Mouse (Mus musculus) adrenal gland, adult 8-10 months (tissue): ENCODE measurements around the gene Espnl. TPM values are rescaled to one million over a fixed set of nuclear protein-coding genes. Genes with fewer than 3 reads are reported as not detected.

Experiments used
- DNase-seq: peaks from one replicate; pipeline ENCODE4 v3.0.0; 2022
- total RNA-seq, 4 experiments: library from RNA; stranded (reverse); gene quantifications; 2 replicates each; pipeline ENCODE4 v1.2.4; 2022

The Espnl gene
- total RNA-seq, 4 experiments from 2014 or later: 0.09 to 0.25 (median 0.21) TPM; not detected in 1

DNA sequence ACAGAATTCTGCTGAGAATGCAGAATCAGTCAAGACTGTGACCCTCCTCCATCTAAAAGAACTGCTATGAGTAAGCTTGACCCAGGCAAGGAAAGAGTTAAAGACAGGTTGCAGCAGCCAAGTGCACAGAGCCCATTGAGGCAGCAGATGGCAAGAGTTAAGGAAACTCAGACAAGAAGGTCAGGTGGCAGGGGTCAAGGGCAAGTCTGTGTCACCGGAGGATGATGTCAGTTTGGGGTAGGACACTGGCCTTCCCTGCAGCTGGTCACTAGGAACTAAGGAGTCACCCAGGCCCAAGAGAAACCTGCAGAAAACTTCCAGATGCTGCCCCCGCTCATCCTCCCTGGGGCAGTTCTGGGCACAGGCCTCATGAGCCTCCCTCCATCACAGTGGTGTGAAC lies 2.8 kb downstream of the Espnl start:
- DNase-seq: no peak

DNA sequence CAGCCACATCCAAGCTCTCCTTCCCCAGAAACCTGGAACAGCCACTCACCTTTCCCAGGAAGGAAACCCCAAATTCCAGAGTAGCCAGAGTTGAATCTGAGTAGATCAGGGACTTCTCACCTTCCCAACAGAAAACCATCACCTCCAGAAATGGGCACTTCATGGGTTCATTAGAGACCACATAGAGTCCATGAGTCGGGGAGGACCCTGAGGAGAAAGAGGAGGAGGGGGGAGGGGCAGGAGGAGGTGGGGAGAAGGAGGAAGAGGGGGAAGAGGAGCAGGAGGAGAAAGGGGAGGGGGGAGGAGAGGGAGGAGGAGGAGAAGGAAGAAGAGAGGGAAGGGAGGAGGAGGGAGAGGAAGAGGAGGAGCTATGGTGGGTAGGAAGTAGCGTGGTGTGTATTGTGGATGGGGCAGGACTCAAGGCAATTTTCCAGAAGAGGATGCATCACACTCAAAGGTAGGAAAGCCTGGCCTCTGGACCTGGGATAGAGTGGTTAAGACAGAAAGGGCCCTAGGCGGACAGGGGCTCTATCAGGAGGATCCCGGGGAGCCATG lies 3.7 kb downstream of the Espnl start:
- DNase-seq: no peak

DNA sequence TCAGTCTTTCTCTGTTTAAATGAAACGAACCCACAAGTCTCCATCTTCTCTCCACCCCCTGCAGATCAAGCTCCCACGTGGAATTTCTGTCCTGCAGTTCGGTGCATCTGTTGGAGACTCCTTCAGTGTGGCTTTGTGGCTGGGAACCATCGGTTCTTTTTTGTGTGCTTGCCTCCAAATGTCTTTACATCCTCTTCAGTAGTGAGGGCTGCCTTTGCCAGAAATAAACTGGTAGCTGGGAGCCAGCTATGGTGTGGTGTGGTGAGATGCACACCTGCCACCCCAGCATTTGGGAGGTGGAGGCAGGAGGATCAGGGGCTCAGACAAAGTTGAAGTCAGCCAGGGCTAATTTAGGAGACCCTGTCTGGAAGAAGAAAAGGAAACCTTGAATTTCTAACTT lies 10.2 kb downstream of the Espnl start:
- DNase-seq: no peak

DNA sequence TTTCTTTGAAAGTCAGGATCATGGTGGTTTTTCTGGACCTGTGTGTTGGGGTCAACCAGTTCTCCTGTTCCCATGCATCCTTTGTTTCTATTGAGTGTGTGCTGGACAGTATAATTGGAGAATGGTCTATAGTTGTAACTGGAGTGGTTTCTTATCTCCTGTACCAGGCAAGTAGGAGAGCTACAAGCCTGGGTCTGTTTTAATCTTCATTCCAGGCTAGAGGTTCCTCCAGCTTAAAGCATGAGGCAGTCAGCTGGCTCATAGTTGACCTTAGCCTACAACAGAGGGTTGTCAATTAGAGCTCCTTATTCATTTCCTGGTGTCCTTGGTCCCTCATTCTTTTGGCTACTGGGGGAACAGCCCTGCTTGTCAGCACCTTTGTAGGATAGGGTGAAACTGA lies 11.7 kb downstream of the Espnl start:
- DNase-seq: no peak

DNA sequence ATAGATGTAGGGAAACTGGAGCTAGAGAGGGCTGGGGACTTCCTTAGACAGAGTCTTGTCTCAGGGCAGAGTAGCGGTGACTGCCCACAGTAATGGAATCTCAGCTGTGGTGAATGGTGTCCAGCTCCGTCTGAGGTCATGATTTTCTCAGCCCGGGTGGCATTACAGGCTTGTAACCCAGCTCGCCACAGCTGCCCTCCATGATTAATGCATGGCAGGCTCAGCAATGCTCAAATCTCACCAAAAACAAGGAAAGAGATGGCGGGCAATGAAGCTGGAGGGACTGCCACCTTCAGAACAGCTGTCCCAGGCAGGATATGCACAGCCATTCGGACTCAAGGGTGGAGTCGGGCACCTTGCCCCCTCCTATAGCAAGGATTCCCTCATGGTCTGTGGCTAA lies 15.5 kb downstream of the Espnl start:
- DNase-seq: no peak

DNA sequence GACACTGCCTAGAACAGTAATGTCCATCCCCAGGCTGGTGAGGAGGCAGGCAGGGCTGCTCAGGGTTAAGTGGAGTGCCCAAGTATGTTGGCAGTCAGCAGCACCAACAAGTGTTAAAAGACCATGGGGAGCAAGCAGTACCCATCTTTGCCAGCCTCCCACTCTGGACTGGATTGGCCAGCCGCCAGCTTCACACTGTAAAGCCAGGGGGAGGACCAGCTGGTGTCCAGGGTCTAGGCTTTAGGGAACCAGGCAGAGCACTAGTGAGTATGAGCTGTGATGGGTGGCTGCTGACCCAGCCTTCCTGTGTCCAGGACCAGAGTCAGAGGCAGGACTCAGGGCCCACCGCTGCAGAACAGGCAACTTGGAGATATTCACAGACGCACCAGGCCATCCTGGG lies 22.1 kb downstream of the Espnl start:
- DNase-seq: no peak

DNA sequence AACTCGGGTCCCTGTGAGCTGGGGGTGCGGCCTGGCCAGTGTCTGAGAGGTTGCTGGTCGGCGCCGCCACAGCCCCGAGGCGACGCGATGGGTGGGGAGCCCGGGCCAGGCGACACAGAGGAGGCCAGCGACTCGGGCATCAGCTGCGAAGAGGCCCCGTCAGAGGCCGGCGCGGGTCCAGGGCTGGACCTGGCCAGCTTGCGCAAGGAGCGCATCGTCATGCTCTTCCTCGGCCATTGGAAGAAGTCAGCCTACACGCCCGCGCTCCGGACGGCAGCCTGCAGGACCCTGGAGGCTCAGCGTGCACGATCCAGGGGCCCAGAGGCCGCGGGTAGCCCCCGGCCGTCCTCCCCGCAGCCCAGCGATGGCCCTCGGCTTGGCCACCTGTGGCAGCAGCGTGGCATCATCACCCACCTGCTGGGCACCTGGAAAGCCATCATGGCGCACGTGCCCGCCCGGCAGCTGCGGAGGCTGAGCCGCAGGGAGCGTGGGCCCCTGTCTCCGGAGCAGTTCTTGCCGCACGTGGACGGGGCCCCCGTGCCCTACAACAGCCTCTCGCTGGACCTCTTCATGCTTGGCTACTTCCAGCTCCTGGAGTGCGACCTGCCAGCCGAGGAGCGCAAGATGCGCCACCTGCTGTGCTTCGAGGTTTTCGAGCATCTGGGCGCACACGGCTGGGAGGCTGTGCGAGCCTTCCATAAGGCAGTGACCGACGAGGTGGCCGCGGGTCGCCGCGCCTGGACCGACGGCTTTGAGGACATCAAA lies 23.2 kb downstream of the Espnl start:
- no peak for DNase-seq

DNA sequence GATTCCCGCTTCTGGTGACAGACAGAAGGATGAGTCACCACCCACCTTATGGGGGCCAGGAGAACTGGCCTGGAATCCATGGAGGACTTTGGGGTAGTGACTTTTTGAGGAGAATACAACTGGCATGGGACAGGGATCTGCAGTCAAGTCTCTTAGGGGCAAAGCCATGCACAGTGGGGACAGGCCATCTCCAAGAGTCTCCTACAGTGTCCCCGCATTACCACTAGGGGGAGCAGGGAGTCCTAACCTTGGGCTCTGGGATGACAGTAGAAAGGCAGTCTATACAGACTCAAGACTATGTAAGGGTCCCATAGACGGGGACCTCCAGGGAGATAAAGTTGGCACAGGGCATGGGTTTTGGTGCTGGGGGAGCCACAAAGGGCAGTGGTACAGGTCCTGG lies 25.0 kb downstream of the Espnl start:
- peak; percentile 43 for DNase-seq

DNA sequence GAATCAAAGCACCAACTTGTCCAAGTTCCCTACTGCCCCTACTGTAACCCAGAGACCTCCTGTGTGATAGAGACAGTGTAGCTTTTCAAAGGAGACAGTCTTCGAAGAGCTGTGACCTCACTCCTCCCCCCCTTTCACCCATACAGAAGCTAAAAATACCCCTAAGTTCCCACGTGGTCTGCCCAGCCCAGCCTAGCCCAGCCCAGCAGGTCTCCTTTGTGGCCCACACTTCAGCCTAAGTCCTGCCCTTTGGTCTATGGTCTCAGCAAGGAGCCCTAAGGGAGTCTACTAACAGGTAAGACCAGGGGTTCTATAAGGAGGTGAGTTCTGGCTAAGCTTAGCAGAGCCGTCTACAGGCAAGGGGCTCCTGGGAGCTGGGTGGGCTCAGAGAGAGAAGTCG lies 29.0 kb downstream of the Espnl start, which contains the start of gene Klhl30:
Klhl30 (plus strand) TSS at position 176 of the 400 bp plus-strand sequence.
- no peak for DNase-seq

DNA sequence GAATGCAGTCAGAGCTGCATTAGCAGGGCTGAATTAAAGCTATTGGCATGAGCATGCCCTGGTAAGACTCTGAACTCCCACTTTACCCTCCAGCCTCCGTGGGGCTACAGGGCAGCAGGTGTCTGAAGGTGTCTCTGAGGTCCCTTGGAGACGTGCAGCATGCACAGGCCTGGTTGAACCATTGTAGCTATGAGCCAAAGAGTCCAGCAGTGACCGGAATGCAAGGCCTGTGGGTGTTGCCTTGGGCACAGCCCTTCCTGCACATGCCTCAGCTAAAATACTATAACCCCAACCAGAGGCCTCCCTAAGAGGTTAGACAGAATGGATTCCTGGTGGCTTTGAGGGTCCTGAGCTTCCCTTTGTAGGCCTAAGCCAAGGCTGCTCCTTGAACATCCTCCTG lies 29.4 kb downstream of the Espnl start:
- DNase-seq: no peak

DNA sequence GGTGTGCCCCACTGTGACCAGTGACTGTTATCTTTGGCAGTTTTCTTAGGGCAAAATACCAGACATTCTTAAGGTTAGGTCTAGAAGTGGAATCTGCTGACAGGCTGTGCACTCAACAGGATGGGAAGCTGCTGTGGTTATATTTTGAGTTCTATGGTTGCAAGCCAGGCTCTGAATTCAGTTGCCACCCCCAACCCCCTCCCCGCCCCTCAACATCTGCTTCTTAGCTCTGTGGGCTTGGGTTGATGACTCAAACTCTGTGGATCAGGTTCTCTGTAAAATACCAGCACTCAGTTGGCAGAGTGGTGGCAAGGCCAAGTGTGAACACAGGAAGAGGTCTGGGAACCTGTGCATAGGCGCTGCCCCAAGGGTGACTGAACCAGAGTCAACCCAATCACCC lies 30.4 kb downstream of the Espnl start:
- no peak for DNase-seq

DNA sequence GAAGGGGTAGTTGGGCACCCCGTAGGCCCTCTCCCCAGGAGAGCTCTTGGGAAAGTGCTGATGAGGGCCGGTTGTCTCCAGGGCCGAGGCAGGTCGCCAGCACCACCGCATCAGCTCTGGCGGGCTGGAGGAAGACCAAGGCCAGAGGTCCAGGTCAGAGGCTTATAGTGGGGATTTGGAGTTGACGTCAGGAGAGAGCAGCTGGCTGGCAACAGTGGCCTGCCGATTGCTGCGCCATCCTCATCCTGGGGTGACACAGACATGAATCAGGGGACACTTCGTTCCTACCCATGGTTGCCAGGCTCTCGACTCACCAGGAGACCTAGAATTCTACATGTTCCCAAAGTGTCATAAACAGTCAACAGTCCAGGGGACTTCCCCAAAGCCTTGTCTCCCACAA lies 34.2 kb downstream of the Espnl start:
- no peak for DNase-seq

DNA sequence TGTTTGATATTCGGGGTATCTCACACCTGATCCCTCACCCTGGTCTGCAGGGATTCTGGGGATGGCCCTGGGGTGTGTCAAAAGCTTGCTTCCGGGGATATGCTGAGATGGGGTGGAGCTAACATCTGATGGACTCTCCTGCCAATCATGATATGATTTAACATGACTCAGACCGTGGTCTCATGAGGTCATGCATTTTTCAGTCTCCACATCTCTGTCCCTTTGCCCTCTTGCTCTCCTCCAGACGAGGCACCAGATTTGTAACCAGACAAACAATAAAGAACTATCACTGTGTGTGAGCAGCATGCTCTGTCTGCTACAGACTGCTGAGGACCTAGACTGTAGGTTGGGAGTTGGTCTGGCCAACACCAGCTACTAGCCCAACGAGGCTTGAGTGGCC lies 40.2 kb downstream of the Espnl start:
- DNase-seq: no peak

DNA sequence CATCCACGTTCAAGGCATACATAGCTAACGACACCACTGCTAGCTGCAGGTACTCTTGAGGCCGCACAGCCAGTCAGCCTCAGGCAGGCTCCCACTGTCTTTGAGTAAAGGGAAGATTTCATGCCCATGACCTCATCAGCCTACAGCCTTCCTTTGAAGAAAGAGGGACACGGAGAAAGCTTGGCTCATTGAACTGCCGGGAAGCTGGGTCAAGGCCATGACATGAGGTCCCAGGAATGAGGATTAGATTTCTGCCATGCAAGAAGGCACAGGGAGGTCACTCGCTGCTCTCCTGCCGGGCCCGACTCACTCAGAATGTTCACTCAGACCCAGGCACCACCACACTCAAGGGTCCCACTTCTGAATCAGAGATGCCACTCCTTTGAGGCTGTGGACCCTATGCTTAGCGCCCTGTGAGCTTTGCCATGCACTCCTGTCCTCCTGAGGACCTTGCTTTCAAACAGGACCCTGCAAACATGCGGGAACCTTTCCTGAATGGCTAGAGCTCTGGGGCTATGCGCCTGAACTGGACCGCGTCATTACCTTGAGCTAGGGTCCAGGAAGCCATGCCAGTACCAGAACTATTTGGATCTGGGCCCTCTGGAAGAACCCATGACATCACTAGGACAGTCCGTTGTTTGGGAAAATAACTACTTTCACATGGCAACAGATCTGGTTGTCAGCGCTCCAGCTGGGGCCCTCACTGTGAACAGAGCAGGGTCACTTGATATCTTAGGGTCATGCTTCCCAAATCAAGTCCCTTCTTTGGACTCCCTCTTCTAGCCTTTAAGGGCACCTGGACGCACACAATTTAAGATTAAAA lies 43.2 kb downstream of the Espnl start:
- no peak for DNase-seq

DNA sequence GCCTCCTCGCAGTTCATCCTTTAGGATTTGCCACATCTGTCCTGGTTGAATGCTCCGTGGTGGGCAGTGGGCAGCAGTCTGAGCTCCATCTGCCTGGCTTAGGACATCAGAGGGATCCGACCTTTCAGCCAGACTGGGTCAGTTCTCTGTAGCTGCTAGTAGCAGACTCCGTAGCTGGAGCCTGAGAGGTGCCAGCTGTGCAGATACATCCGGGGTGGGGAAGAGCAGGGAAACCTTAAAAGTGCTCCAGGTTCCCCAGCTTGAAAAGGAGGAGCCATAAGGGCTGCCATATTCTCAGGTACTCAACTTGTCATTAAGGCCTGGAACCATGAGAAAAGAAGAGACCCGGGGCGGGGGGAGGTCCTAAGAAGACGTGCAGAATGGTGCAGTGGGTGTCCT lies 43.9 kb downstream of the Espnl start:
- no peak for DNase-seq

DNA sequence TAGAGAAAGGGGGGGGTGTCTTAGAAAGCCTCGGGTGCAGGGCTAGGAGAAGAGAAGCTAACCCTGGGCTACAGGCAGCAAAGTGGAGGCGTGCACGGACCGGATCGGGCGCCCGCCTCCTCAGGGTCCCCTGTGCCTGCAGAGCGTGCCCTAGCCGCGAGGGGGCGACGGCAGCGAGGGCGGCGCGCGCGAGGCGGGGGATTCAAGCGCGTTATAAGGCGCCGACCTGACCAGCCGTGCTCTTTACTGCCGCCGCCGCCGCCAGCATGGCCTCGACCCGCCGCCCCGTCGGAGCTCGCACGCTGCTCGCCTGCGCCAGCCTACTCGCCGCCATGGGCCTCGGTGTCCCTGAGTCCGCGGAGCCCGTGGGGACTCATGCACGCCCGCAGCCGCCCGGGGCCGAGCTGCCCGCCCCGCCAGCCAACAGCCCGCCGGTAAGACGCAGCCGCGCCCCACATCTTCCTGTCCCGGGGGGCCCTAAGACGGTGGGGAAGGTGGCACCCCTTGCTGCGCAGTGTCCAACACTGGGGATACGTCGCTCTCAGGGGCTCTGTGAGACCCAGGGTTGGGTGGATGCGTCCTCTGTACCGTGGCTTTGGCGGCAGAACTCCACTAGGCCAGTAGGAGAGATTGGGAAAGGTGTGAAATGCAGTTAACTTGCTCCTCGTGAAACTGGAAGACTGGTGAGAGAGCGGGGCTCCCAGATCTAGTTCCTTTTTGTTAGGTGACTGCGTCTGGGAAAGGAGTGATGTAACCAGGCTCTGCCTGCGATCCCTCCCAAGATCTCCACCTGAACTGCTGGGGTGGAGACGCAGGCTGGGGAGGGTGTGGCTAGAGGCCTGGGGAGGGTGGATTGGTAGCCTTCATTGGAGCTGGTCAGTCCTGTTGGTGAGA lies 44.6 kb downstream of the Espnl start, which contains the start of gene Erfe:
Erfe (plus strand) TSS at position 216 of the 894 bp plus-strand sequence.
- DNase-seq: no peak

DNA sequence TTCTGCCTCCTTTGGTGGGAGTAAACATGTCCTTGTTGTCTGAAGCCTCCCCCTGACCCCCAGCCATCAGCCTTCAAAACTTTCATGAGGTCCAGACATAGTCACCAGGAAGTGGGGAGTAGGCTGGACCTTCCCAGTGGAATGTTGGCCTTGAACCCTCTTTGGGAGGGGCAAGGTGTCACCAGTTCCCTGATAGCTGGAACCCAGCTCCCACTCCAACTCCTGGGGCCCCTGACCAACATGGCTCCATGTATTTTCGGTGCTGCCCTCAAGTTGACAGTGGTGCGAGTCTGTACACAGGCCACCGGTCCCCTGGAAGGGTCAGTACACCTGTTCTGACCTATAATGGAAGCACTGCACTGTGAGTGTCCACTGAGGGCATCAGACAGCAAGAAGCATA lies 45.4 kb downstream of the Espnl start:
- no peak for DNase-seq

DNA sequence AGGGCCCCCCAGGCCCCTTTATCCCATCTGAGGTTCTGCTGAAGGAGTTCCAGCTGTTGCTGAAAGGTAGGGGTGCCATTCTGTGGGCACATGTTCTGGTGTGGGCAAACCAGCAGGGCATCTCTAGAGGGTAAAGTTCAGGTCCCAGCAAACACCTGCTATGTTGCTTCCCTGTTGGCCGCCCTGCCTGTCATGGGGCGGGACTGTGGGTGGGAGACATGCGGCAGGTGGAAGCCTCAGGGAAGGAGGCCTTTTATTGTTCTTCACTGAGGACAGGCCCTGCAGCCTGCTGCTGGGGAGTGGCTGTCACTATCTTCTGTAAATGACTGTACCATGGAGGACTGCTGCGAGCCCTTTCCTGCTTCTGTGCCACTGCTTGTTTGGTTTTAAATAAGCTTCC lies 47.5 kb downstream of the Espnl start:
- DNase-seq: no peak

DNA sequence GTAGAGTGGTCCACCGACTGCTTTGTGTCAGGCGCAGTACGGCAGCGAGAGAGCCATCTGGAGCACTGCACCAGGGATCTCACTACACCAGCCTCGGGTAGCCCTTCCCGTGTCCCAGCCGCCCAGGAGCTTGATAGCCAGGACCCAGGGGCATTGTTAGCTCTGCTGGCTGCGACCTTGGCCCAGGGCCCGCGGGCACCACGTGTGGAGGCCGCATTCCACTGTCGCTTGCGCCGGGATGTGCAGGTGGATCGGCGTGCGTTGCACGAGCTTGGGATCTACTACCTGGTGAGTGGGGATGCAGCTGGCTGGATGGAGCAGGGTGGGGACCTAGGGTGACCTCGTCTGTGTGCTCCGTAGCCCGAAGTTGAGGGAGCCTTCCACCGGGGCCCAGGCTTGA lies 48.2 kb downstream of the Espnl start:
- no peak for DNase-seq

DNA sequence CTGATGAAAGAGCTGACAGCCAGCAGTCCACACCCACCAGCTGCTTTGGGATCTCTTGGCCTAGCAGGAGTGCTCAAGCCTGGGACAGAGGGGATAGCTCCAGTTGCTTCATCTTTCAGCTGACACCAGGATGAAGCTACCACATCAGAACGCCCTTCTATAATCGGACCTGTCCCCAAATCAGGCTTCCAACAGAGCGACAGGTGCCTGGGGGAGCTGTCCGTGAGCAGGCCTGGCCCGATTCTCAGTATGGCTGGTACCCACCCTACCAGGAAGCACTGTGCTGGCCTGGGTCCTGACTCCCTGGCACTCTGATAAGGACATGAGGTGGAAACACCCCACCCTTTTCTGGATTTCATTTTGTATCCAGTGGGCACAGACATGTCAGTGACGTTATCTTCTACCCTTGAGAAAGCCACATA lies 51.5 kb downstream of the Espnl start:
- no peak for DNase-seq

DNA sequence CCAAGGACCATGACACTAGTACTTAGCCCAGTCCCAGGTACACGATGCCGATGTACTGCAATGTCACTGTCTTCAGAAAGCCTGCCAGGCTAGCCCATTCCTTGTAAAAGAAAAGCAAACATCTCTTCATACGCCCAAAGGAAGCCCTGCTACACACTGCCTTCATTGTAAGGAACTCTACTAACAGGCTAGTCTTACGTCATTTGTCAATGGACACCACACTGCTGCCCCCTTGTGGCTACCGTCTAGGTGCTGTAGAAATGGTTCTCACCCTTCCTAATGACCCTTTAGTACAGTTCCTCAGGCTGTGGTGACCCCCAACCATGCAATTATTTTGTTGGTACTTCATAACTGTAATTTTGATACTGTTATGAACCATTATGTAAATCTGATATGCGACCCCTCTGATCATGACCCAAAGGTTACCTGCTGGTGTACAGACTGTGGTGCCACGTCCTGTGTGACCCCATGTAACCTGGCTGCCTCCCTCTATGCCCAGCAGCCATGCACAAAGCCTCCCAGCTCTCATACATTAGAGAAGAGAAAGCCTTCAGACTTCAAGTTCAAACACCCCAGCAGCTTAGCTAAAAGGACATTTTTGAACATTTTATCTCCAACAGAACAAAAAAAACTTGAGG lies 58.7 kb downstream of the Espnl start:
- DNase-seq: no peak

DNA sequence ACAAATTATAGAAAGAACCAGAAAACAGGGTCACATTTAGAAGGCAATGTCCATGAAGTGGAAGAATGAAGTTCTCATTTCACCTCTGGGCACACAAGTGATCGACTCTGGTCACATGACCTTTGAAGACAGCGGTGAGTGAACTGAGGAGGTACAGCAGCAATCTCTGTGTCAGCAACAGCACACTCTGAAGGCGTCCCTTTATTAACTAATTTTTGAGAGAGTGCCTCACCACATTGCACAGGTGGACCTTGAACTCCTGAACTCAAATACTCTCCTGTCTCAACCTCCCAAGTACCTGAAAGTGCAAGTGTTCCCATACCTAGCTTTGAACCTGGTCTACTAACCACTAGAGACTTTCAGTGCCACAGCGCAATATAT lies 59.2 kb downstream of the Espnl start:
- DNase-seq: no peak
